Comparison of ENCODE assay signal across 14 mouse cellular contexts in the genomic region with DNA sequence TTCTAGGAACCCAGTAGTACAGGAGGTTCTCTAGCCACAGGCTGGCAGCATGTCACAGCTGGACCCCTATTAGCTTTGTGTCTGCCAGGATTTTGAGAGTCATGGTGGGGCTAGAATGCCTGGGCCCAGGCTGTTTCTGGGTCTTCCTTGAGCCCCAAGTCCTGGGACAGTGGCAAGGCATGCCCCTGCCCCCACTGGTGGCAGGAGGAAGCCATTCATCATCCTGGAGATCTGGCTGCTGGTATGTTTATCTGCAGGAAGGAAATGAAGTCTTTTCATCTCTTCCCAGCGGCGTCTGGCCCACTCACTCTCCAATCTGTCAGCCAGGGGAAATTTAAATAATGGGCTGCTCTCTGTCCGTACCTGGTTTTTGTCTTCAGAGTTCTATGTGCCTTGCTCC. TPM values are rescaled to one million over a fixed set of nuclear protein-coding genes. Genes with fewer than 3 reads are reported as not detected.
DNase-seq lines count a peak whose midpoint lies in the region; ATAC-seq and TF ChIP-seq lines count a peak whose summit lies in the region.
"Had no signal": no experiment of that assay in that cellular context is flagged by ENCODE, and none has a peak within 500 bp of the region (broad histone marks: within the 10 kb centered on the region; RNA-seq: fewer than 3 reads in every experiment).

No protein-coding gene starts in this region.

- TF ChIP-seq POLR2A in lung, adult 2 months (IDR thresholded peaks at IDR 0.05; ENCODE audit: borderline replicate concordance, extremely low read depth, low read depth, low read length): no peak

- 32% methylated on average over 3 of the region's 3 CpGs for WGBS in hindbrain, embryonic 11.5 days
- 37% methylated on average over 3 of the region's 3 CpGs for WGBS in hindbrain, embryonic 13.5 days
- WGBS in lung, embryonic 16.5 days: 11% methylated on average over 3 of the region's 3 CpGs
- 17% methylated on average over 3 of the region's 3 CpGs for WGBS in lung, adult 2 months

- H3K27ac ChIP-seq in hindbrain, embryonic 11.5 days (ENCODE audit: low read depth, low read length): no peak overlapping the region
- no peak overlapping the region for H3K27ac ChIP-seq in hindbrain, embryonic 13.5 days
- no peak overlapping the region for H3K27ac ChIP-seq in lung, embryonic 16.5 days (ENCODE audit: low read length)
- H3K27ac ChIP-seq: embryonic facial prominence, embryonic 13.5 days; forebrain, embryonic 12.5 days; midbrain, embryonic 12.5 days had no signal

- ATAC-seq in hindbrain, embryonic 11.5 days (ENCODE audit: low FRiP score): no peak
- no peak for ATAC-seq in hindbrain, embryonic 13.5 days (ENCODE audit: low FRiP score)
- ATAC-seq in lung, embryonic 16.5 days (ENCODE audit: low read depth): peak; percentile 58; the same call in 1 of the 2 replicates
- peak; percentile 8 to 33; a peak in 1 of 4 replicates for ATAC-seq in hematopoietic stem cell, adult 5-6 weeks (replicated peaks in 1 of 2; ENCODE audit: insufficient read depth in 1 of 2, low FRiP score in 2 of 2, low TSS enrichment in 1 of 2, low read depth in 1 of 2, poor library complexity in 2 of 2, severe bottlenecking in 2 of 2)

- H3K27me3 ChIP-seq in hindbrain, embryonic 11.5 days (ENCODE audit: control insufficient read depth, insufficient read depth, low read length): no peaks in the 10 kb centered on the region
- H3K27me3 ChIP-seq in hindbrain, embryonic 13.5 days: peaks cover 10% of the 10 kb centered on the region; the same call in 1 of the 2 replicates
- H3K27me3 ChIP-seq in lung, embryonic 16.5 days (ENCODE audit: control insufficient read depth, insufficient read depth, low read depth, low read length): no peaks in the 10 kb centered on the region
- H3K27me3 ChIP-seq: embryonic facial prominence, embryonic 13.5 days had no signal

- no peaks in the 10 kb centered on the region for H3K36me3 ChIP-seq in hindbrain, embryonic 11.5 days (ENCODE audit: control insufficient read depth, insufficient read depth, low read length)
- H3K36me3 ChIP-seq in hindbrain, embryonic 13.5 days: no peaks in the 10 kb centered on the region
- H3K36me3 ChIP-seq in lung, embryonic 16.5 days (ENCODE audit: control insufficient read depth, insufficient read depth, low read length): no peaks in the 10 kb centered on the region
- H3K36me3 ChIP-seq: embryonic facial prominence, embryonic 13.5 days; forebrain, embryonic 12.5 days; midbrain, embryonic 12.5 days had no signal

- no peaks in the 10 kb centered on the region for H3K9me3 ChIP-seq in hindbrain, embryonic 11.5 days (ENCODE audit: control insufficient read depth, low read length)
- no peaks in the 10 kb centered on the region for H3K9me3 ChIP-seq in hindbrain, embryonic 13.5 days
- no peaks in the 10 kb centered on the region for H3K9me3 ChIP-seq in lung, embryonic 16.5 days (ENCODE audit: control insufficient read depth, low read length)
- H3K9me3 ChIP-seq: embryonic facial prominence, embryonic 13.5 days; forebrain, embryonic 12.5 days; midbrain, embryonic 12.5 days had no signal

- TF ChIP-seq CTCF in lung, adult 2 months (IDR thresholded peaks at IDR 0.05; ENCODE audit: insufficient read depth, low read length): no peak

- no peaks in the 10 kb centered on the region for H3K4me1 ChIP-seq in hindbrain, embryonic 11.5 days (replicated peaks; ENCODE audit: control insufficient read depth, insufficient read depth, low read length)
- H3K4me1 ChIP-seq in hindbrain, embryonic 13.5 days (replicated peaks): peaks cover 18% of the 10 kb centered on the region
- H3K4me1 ChIP-seq in lung, embryonic 16.5 days (replicated peaks; ENCODE audit: control insufficient read depth, insufficient read depth, low read length): peaks cover 14% of the 10 kb centered on the region
- H3K4me1 ChIP-seq in lung, adult 2 months (ENCODE audit: control insufficient read depth, insufficient read depth, low read length): no peaks in the 10 kb centered on the region

- DNase-seq in hindbrain, embryonic 11.5 days (ENCODE audit: low spot score): no peak
- DNase-seq in lung, adult 2 months: no peak
- DNase-seq in lung, postnatal 36 days: peak; percentile 17
- DNase-seq in spleen, postnatal 4 days (ENCODE audit: low spot score in 2 of 2): no peak
- no peak for DNase-seq in left cerebral cortex, postnatal 4 days
- DNase-seq: cerebellum, adult 2 months; heart, adult 18-20 months; heart, postnatal 10 days had no signal

- H3K9ac ChIP-seq in hindbrain, embryonic 11.5 days (ENCODE audit: low read depth, low read length): 0 out of 2 replicates have a peak overlapping the region, but pooled peaks have one; percentile 25
- H3K9ac ChIP-seq in hindbrain, embryonic 13.5 days: no peak overlapping the region
- no peak overlapping the region for H3K9ac ChIP-seq in lung, embryonic 16.5 days (ENCODE audit: low read length)
- H3K9ac ChIP-seq: embryonic facial prominence, embryonic 13.5 days; forebrain, embryonic 12.5 days; midbrain, embryonic 12.5 days had no signal

- H3K4me3 ChIP-seq in hindbrain, embryonic 11.5 days (ENCODE audit: low read depth, low read length): no peak overlapping the region
- no peak overlapping the region for H3K4me3 ChIP-seq in hindbrain, embryonic 13.5 days
- no peak overlapping the region for H3K4me3 ChIP-seq in lung, embryonic 16.5 days (ENCODE audit: low read length)
- H3K4me3 ChIP-seq in lung, adult 2 months (replicated peaks; ENCODE audit: extremely low read depth, low read depth, low read length): no peak overlapping the region
- H3K4me3 ChIP-seq: embryonic facial prominence, embryonic 13.5 days; forebrain, embryonic 12.5 days; midbrain, embryonic 12.5 days had no signal

- H3K4me2 ChIP-seq in hindbrain, embryonic 11.5 days (replicated peaks; ENCODE audit: low read depth, low read length): no peak overlapping the region
- no peak overlapping the region for H3K4me2 ChIP-seq in hindbrain, embryonic 13.5 days
- H3K4me2 ChIP-seq in lung, embryonic 16.5 days (ENCODE audit: low read depth, low read length): no peak overlapping the region; the same call in 1 of the 2 replicates
- H3K4me2 ChIP-seq: embryonic facial prominence, embryonic 13.5 days; forebrain, embryonic 12.5 days; midbrain, embryonic 12.5 days had no signal

- intact Hi-C loops in left cerebral cortex, postnatal 4 days (cut with DNase I): no loop called here

RNA-seq across cellular contexts. Expression of a gene that starts 18.3 kb away (rescaled TPM):
- 6.2 and 7.1 TPM in 2 replicates for polyA plus RNA-seq in hindbrain, embryonic 11.5 days (2014; fragmentation: Nextera tagmentation; extraction: Ambion mirVana)
- 5.0 and 5.9 TPM in 2 replicates for polyA plus RNA-seq in hindbrain, embryonic 13.5 days (2015; fragmentation: Nextera tagmentation; extraction: Ambion mirVana)
- 111 and 114 TPM in 2 replicates for polyA plus RNA-seq in lung, embryonic 16.5 days (2015; fragmentation: Nextera tagmentation; extraction: Ambion mirVana)
- 86.3 and 92.3 TPM in 2 replicates for polyA plus RNA-seq in lung, adult 2 months (2012; rRNA removed)
- 0.50 TPM in 1 of 2 replicates, not detected in the other for total RNA-seq in hematopoietic stem cell, adult 5-6 weeks (2017)
- 1 to 10 TPM; 5.3 to 7.6 TPM for total RNA-seq in left cerebral cortex, postnatal 4 days (2021)

Comparison
In these comparisons a context has a peak if more than half of its experiments do, and no peak if none do; other contexts are left out.
1. ATAC-seq: peak in lung, embryonic 16.5 days (single experiment) and hematopoietic stem cell, adult 5-6 weeks (2 of 2); none in hindbrain, embryonic 11.5 days (single experiment) and hindbrain, embryonic 13.5 days (single experiment).
2. RNA of a gene that starts 18.3 kb away (polyA plus RNA-seq): 111 to 114 TPM in lung, embryonic 16.5 days and 86.3 to 92.3 TPM in lung, adult 2 months; 6.2 to 7.1 TPM in hindbrain, embryonic 11.5 days and 5.0 to 5.9 TPM in hindbrain, embryonic 13.5 days; every median in the first group is over 10 times any median in the second.